Mouse (Mus musculus) MEL (cell line): ENCODE data around the gene Dlx6.

ENCODE experiments used
- BHLHE40 ChIP-seq: IDR thresholded peaks from 2 replicates; pipeline ENCODE4 v1.6.1; 2012; ENCODE audit warnings: low read depth, mild to moderate bottlenecking, inconsistent platforms, low read length, improper control_type of control experiment, borderline replicate concordance
- CTCF ChIP-seq, 3 experiments: IDR thresholded peaks in 2 of 3; conservative IDR thresholded peaks in 1 of 3; 2 replicates each; pipeline ENCODE4 v1.5.1; 2011 to 2012; ENCODE audit warnings: low read length in 3 of 3, low read depth in 2 of 3, mild to moderate bottlenecking in 2 of 3, improper control_type of control experiment in 1 of 3, inconsistent platforms in 1 of 3, mixed read lengths in 1 of 3, moderate library complexity in 1 of 3; ENCODE audit not compliant: control insufficient read depth in 1 of 3, insufficient read depth in 1 of 3, poor library complexity in 1 of 3, severe bottlenecking in 1 of 3
- EP300 ChIP-seq, 2 experiments: IDR thresholded peaks; 2 replicates each; pipeline ENCODE4 v1.6.1; 2011; ENCODE audit warnings: improper control_type of control experiment in 2 of 2, low read length in 2 of 2, low read depth in 1 of 2, mild to moderate bottlenecking in 1 of 2
- HCFC1 ChIP-seq: IDR thresholded peaks from 2 replicates; pipeline ENCODE4 v1.6.1; 2012; ENCODE audit warnings: low read depth, mild to moderate bottlenecking, inconsistent platforms, low read length, improper control_type of control experiment, moderate library complexity
- JUND ChIP-seq: IDR thresholded peaks from 2 replicates; pipeline ENCODE4 v1.6.1; 2011; ENCODE audit warnings: low read depth, mild to moderate bottlenecking, improper control_type of control experiment, low read length
- MAFK ChIP-seq: IDR thresholded peaks from 2 replicates; pipeline ENCODE4 v1.6.1; 2011; ENCODE audit warnings: low read depth, mild to moderate bottlenecking, low read length, improper control_type of control experiment, borderline replicate concordance
- NELFE ChIP-seq: IDR thresholded peaks from 2 replicates; pipeline ENCODE4 v1.6.1; 2011; ENCODE audit warnings: low read depth, low read length, improper control_type of control experiment
- POLR2A ChIP-seq, 2 experiments: IDR thresholded peaks; 2 replicates each; pipeline ENCODE4 v1.6.1; 2011 to 2012; ENCODE audit warnings: low read length in 2 of 2, mild to moderate bottlenecking in 2 of 2, control low read depth in 1 of 2, improper control_type of control experiment in 1 of 2, low read depth in 1 of 2, moderate library complexity in 1 of 2; ENCODE audit not compliant: control insufficient read depth in 1 of 2, insufficient read depth in 1 of 2, poor library complexity in 1 of 2
- RAD21 ChIP-seq: IDR thresholded peaks from 2 replicates; pipeline ENCODE4 v1.6.1; 2011; ENCODE audit warnings: mild to moderate bottlenecking, low read depth, low read length, improper control_type of control experiment
- TCF12 ChIP-seq: IDR thresholded peaks from 2 replicates; pipeline ENCODE4 v1.6.1; 2014; ENCODE audit warnings: low read depth, mild to moderate bottlenecking, inconsistent platforms, low read length, improper control_type of control experiment, moderate library complexity
- USF2 ChIP-seq, 2 experiments: IDR thresholded peaks; 2 replicates each; pipeline ENCODE4 v1.6.1; 2011 to 2012; ENCODE audit warnings: improper control_type of control experiment in 2 of 2, low read length in 2 of 2, borderline replicate concordance in 1 of 2, inconsistent platforms in 1 of 2, low read depth in 1 of 2, mild to moderate bottlenecking in 1 of 2; ENCODE audit not compliant: insufficient read depth in 1 of 2

DNA sequence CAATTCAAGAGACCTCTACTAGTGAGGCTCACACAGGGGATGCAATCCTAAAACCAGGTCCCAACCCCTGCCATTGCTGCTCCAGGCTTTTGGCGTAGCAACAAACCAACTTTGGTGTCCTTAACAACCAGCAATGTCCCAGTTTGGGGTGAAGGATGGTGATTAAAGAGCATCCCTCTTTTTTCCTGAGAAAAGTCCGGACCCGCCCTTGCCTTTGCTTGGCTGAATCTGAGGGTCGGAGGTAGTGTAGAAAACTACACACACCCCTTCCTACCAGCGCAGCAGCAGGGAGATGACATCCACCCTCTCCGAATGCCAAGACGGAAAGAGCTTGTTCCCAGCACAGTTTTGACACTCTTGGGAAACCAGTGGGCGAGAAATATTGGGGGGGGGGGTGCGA, 12.5 kb downstream of the Dlx6 start:
- TF ChIP-seq USF2 (IDR thresholded peaks at IDR 0.05; ENCODE audit: borderline replicate concordance in 1 of 2, insufficient read depth in 1 of 2, low read depth in 1 of 2, low read length in 2 of 2) = no peak
- TF ChIP-seq JUND = no peak
- TF ChIP-seq RAD21 = no peak
- no peak for TF ChIP-seq TCF12
- TF ChIP-seq MAFK = no peak
- no peak for TF ChIP-seq POLR2A (IDR thresholded peaks at IDR 0.05; ENCODE audit: control insufficient read depth in 1 of 2, insufficient read depth in 1 of 2, low read depth in 1 of 2, low read length in 2 of 2, poor library complexity in 1 of 2)
- TF ChIP-seq HCFC1 = no peak
- TF ChIP-seq BHLHE40 = no peak
- no peak for TF ChIP-seq NELFE
- TF ChIP-seq CTCF (IDR thresholded peaks at IDR 0.05 in 2 of 3, conservative IDR thresholded peaks at IDR 0.05 in 1 of 3; ENCODE audit: control insufficient read depth in 1 of 3, insufficient read depth in 1 of 3, low read depth in 2 of 3, low read length in 3 of 3, poor library complexity in 1 of 3, severe bottlenecking in 1 of 3) = no peak
- no peak for TF ChIP-seq EP300 (IDR thresholded peaks at IDR 0.05; ENCODE audit: low read depth in 1 of 2, low read length in 2 of 2)
